Mouse (Mus musculus): ENCODE data around the gene Igsf21.

The Igsf21 gene

GRCm38 (mm10) chr4:140102581-140103200 is 143.9 kb downstream of the Igsf21 start:
- no peak for DNase-seq (ENCODE audit: low read depth, low spot score)

- DNase-seq (ENCODE audit: low read depth, low spot score): no peak
These were observed 145.5 kb downstream of the Igsf21 start for GRCm38 (mm10) chr4:140101106-140101505.

DNA sequence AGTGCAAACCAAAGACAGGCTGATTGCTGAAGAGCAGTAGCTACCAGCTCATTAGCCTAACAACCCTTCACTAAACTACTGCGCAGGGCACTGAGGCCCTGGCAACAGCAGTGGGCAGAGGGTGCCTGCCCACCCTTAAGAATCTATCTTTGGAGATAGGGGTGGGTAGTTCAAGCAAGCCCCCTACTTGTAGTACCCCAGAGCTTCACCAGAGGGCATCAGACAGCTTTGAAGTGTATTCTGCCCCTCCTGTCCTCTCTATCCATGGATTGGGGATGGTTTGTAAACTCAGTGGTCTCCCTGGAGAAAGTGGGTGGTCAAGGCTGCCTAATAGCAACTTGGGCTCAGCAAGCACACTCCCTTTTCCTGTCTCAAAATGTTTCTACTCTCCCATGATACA is 146.4 kb downstream of the Igsf21 start:
- DNase-seq (ENCODE audit: low read depth, low spot score): no peak

DNA sequence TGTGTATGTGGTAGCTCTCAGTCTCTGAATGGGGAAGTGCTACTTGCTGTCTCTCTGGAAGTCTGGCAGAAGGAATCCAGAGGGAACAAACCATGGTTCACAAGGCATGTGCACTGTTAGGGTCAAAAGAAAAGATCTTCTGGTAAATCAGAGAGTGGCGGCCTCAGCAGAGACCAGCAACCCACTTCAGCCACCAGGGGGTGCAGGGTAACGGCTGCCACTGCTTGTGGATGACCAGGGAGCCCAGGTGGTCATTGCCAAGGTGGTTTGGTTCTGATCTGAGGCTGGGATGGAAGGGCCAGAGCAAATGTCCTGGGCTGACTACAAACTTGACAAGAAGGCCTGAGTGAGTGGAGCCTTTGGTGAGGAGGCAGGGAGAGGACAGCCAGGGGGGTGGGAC is 150.3 kb downstream of the Igsf21 start:
- DNase-seq (ENCODE audit: low read depth, low spot score): no peak

DNA sequence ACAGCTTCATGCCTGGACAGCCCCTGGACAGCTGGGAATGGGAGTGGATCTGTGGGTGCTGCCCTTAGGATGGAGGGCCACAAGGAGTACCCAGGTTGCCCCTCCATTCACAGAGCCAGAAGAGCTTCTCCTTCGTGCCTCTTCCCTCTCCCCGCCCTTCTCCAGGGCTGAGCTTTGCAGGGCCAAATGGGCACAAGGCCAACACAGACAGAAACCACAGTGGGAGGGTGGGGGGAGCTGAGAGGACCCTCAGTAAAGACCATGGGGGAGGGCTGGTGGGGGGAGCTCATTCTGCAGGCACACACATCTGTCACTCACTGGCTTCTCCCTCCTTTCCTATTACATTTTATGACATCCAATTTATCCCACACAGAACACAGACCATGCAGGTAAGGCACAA is 151.7 kb downstream of the Igsf21 start:
- DNase-seq (ENCODE audit: low read depth, low spot score): no peak

DNA sequence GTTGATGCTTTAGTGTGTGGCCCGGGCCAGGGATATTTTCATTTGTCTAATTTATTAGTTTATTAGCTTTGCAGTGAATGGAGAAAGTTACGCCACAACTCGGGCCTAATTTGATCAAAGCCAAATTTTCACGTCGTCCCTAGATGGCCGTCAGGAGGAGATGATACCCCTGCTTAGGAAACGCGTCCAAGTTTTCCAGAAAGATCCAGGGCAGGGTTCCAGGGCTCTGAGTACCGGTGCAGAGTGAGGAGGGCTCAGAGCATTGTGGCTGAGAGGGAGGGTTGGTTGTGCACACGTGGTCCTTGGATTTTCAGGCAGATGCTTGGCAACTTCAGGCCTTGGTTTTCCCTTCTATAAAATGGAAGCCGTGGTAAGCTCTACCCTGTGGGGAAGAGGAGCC is 154.2 kb downstream of the Igsf21 start:
- DNase-seq (ENCODE audit: low read depth, low spot score): no peak

DNA sequence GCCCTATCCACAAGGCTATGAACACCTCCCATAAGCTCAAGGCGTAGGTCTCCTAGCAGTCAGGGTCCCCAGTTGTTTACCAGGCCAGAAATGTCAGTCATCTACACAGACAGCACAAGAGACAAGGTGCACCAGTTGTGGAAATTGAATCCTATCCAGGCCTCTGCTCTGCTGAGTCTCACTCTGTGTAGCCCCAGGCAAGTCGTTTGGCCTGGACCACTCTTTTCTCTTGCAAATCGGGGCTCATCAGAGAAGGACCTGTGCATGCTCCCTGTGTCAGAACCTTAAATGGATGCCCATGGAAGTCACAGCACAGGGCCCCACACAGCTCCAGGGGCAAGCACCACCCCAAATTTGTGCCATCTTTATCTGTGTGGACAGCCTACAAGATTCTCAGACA is 154.9 kb downstream of the Igsf21 start:
- DNase-seq (ENCODE audit: low read depth, low spot score): no peak

DNA sequence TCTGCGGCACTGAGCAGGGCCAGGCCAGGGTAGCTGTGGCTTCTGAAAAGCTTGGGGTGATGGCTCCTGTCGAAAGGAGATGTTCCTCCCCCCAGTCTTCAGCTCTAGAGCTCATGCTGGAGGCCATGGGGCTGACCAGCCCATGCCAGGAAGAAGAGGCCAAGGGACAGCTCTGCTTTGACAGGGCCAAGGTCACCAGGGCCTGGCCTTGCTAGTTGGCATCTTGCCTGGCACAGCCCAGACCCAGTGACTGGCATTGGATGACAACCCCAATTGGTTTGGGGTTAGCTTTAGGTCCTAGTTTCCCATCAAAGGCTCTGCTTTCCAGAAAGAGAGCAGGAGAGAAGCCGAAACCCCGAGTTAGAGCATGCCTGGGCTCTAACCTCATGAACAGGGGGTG is 156.9 kb downstream of the Igsf21 start:
- DNase-seq (ENCODE audit: low read depth, low spot score): no peak

DNA sequence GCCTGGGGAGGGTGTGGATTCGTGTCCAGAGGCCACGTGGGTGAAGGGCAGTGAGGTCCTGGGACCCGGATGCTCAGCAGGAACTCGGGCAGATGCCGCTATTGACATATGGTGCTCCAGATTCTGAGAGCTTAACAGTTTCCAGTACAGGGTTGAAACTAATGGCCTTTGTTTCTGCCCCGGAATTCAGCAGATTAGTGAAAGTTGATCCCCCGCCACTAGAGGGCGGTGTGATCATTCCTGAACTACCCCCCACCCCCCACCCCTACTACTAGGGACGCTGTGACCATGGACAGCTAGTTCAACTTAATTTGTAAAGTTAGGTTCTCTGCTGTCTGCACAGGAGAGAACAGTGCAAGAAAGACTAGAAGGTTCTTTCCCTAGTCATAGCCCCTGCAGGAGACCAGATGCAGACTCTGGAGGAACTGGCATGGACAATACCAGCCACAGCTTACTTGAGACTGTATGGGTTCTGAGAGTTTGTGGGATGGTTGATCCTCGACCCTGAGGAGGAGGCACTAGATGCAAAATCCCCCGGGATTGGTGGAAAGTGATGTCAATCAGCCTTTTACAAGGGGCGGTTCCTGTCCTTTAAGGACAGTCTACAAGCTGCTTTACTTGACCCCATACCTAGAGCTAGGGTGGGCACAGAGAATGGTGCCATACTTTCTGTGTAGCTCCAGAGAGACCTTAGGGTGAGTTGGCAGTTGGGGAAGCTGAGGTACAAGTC is 157.7 kb downstream of the Igsf21 start:
- DNase-seq (ENCODE audit: low read depth, low spot score): no peak

- DNase-seq (ENCODE audit: low read depth, low spot score): no peak
These were observed 160.4 kb downstream of the Igsf21 start for GRCm38 (mm10) chr4:140086192-140086591.

- DNase-seq (ENCODE audit: low read depth, low spot score): no peak
These were observed 162.0 kb downstream of the Igsf21 start for GRCm38 (mm10) chr4:140084521-140085011.

- DNase-seq (ENCODE audit: low read depth, low spot score): no peak
These were observed 162.5 kb downstream of the Igsf21 start for GRCm38 (mm10) chr4:140084064-140084463.

GRCm38 (mm10) chr4:140078416-140078815 is 168.2 kb downstream of the Igsf21 start:
- DNase-seq (ENCODE audit: low read depth, low spot score): no peak

GRCm38 (mm10) chr4:140077615-140078014 is 169.0 kb downstream of the Igsf21 start:
- no peak for DNase-seq (ENCODE audit: low read depth, low spot score)

DNA sequence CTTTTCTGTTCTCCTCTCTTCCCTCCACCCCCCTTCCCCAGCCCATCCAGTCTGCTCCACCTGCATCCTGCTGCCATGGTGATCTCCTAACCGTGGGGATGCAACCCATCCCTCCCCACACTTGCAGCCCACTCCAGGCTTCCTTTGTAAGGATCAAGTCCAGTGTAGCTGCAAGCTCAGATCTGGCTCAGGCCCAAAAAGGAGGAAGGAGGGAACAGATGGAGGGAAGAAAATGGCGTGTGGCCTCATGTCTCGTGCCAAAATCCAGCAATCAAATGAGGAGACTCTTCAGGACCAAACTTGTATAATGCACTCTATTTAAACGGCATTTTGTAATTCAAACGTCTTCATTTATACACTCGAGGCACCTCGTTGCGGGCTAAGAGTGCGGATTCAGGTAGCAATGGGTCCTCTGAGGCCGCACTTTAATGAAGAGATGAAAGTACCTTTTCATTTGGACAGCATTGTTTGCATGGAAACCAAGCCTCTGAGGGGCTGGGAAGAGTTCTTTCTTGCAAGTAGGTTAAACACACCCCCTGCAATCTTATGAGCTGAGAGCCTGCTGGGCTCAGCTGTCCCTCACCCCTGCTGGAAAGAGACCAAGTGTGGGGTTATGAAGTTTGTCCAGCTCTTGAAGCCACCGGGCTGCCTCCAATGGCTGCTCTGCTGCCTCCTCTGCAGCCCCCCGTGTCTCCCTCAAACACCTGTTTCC is 169.6 kb downstream of the Igsf21 start:
- DNase-seq (ENCODE audit: low read depth, low spot score): no peak

- no peak for DNase-seq (ENCODE audit: low read depth, low spot score)
These were observed 170.2 kb downstream of the Igsf21 start for GRCm38 (mm10) chr4:140076428-140076827.

- DNase-seq (ENCODE audit: low read depth, low spot score): no peak
These were observed 175.5 kb downstream of the Igsf21 start for GRCm38 (mm10) chr4:140071047-140071446.

- DNase-seq (ENCODE audit: low read depth, low spot score): no peak
These were observed 176.3 kb downstream of the Igsf21 start for GRCm38 (mm10) chr4:140070331-140070652.

DNA sequence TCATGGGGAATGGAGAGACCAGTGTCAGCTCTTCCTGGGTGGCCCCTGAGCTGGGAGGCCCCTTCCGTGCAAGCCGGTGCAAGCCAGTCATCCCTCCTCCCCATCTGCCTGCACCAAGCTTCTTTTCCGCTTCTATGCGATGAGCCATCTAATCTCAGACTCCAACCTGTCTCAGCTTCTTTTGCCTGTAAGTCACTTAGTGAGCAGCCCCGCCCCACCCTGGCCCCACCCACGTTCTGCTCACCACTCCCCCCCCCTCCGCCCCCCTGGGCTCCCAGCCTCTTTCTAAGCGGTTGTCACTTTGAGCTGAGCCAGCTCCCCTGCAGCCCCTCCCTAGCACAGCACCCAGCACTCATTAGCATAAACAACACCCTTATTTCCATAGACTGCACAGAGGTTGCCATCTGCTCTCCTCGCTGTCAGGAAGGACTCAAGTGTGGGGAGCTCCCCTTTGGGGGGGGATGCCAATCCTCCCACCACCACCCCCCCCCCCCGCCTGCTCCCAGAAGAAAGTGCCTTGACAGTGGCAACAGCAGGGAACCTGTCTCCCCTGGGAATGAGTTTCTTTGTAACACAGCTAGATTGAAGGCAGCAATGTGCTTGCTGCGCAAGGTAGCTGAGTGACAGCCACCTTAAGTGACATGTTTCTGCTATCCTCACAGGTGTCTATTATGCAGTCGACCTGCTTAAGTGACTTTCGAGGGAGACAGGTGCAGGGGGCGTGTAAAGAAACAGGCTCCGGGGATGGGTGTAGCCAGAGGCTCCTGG is 176.8 kb downstream of the Igsf21 start:
- DNase-seq (ENCODE audit: low read depth, low spot score): no peak

- no peak for DNase-seq (ENCODE audit: low read depth, low spot score)
These were observed 178.1 kb downstream of the Igsf21 start for GRCm38 (mm10) chr4:140068468-140068867.

DNA sequence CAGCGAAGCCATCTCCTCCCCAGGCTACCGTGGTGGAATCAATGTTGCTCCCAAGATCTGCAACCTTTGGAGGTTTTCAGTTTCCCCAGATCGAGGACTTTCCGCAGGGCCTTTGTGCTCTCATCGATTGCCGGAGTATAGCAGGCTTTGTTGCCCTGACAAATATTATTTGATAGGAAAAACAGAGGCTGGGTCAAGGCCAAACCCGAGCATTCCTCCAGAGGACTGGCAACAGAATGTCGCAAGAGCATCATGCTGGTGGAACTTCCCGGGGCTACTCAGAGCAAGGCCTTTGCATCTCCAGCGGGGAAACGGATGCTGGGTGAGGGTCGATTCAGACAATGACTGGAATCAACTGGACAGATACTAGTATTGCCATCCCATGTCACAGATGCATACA is 180.6 kb downstream of the Igsf21 start:
- no peak for DNase-seq (ENCODE audit: low read depth, low spot score)

- DNase-seq (ENCODE audit: low read depth, low spot score): no peak
These were observed 183.4 kb downstream of the Igsf21 start for GRCm38 (mm10) chr4:140063153-140063671.

Measured in embryo, embryonic 11.5 days (tissue).